Mouse (Mus musculus): ENCODE data around the gene Noxa1.
A peak's percentile ranks its signal among the peaks of the same experiment; 100 is the strongest.

Noxa1 gene

GRCm38 (mm10) chr2:25098005-25098615, 3.2 kb upstream of the Noxa1 start:
- DNase-seq (ENCODE audit: low spot score in 2 of 2), result no peak

- no peak for DNase-seq (ENCODE audit: low spot score in 2 of 2)
These were observed 202 bp downstream of the Noxa1 start for GRCm38 (mm10) chr2:25094785-25095108.

- no peak for DNase-seq (ENCODE audit: low spot score in 2 of 2)
These were observed 6.3 kb downstream of the Noxa1 start for GRCm38 (mm10) chr2:25088636-25089035.

GRCm38 (mm10) chr2:25087842-25088241, 7.1 kb downstream of the Noxa1 start:
- DNase-seq (ENCODE audit: low spot score in 2 of 2), result no peak

- DNase-seq (ENCODE audit: low spot score in 2 of 2), result no peak
These were observed 9.4 kb downstream of the Noxa1 start for GRCm38 (mm10) chr2:25085571-25085970.

- no peak for DNase-seq (ENCODE audit: low spot score in 2 of 2)
These were observed 11.3 kb downstream of the Noxa1 start for GRCm38 (mm10) chr2:25083697-25084096.

GRCm38 (mm10) chr2:25080076-25080475, 14.9 kb downstream of the Noxa1 start, which contains the start of gene Entpd8:
Gene Entpd8 (plus strand): TSS chr2:25080304.
- no peak for DNase-seq (ENCODE audit: low spot score in 2 of 2)

- DNase-seq (ENCODE audit: low spot score in 2 of 2), result no peak
These were observed 16.0 kb downstream of the Noxa1 start for GRCm38 (mm10) chr2:25078967-25079366.

- no peak for DNase-seq (ENCODE audit: low spot score in 2 of 2)
These were observed 19.4 kb downstream of the Noxa1 start for GRCm38 (mm10) chr2:25075506-25075905.

- DNase-seq (ENCODE audit: low spot score in 2 of 2), result no peak
These were observed 22.6 kb downstream of the Noxa1 start for GRCm38 (mm10) chr2:25072398-25072797.

GRCm38 (mm10) chr2:25069537-25069936, 25.4 kb downstream of the Noxa1 start:
- no peak for DNase-seq (ENCODE audit: low spot score in 2 of 2)

- DNase-seq (ENCODE audit: low spot score in 2 of 2), result no peak
These were observed 28.4 kb downstream of the Noxa1 start for GRCm38 (mm10) chr2:25066552-25066951.

- no peak for DNase-seq (ENCODE audit: low spot score in 2 of 2)
These were observed 29.4 kb downstream of the Noxa1 start for GRCm38 (mm10) chr2:25065537-25065936.

- no peak for DNase-seq (ENCODE audit: low spot score in 2 of 2)
These were observed 30.7 kb downstream of the Noxa1 start for GRCm38 (mm10) chr2:25064285-25064684.

- no peak for DNase-seq (ENCODE audit: low spot score in 2 of 2)
These were observed 31.4 kb downstream of the Noxa1 start for GRCm38 (mm10) chr2:25063523-25063922.

- no peak for DNase-seq (ENCODE audit: low spot score in 2 of 2)
These were observed 36.0 kb downstream of the Noxa1 start for GRCm38 (mm10) chr2:25058926-25059325.

GRCm38 (mm10) chr2:25055409-25056155, 39.4 kb downstream of the Noxa1 start:
- DNase-seq (ENCODE audit: low spot score in 2 of 2), result peak in 1 of 2 experiments; percentile 33

GRCm38 (mm10) chr2:25055068-25055405, 39.9 kb downstream of the Noxa1 start:
- peak; percentile 47 to 76 for DNase-seq (ENCODE audit: low spot score in 2 of 2)

- peak; percentile 44 to 78 for DNase-seq (ENCODE audit: low spot score in 2 of 2)
These were observed 40.5 kb downstream of the Noxa1 start, which contains the start of gene Nsmf for GRCm38 (mm10) chr2:25054221-25055067. Gene Nsmf (plus strand): TSS chr2:25054355.

GRCm38 (mm10) chr2:25053101-25053500, 41.8 kb downstream of the Noxa1 start:
- DNase-seq (ENCODE audit: low spot score in 2 of 2), result no peak

GRCm38 (mm10) chr2:25051450-25051849, 43.5 kb downstream of the Noxa1 start:
- no peak for DNase-seq (ENCODE audit: low spot score in 2 of 2)

GRCm38 (mm10) chr2:25050921-25051320, 44.0 kb downstream of the Noxa1 start:
- DNase-seq (ENCODE audit: low spot score in 2 of 2), result peak in 1 of 2 experiments; percentile 61
